Mouse (Mus musculus) lung, postnatal 0 days (tissue): ENCODE data around the gene Vmp1. TPM values are rescaled to one million over a fixed set of nuclear protein-coding genes. Genes with fewer than 3 reads are reported as not detected.

ENCODE experiments used
- ATAC-seq: fragments of 200-750 bp; cut with Nextera tagmentation; 2 replicates; pipeline ENCODE4 v1.8.0; 2017; ENCODE audit warnings: moderate library complexity
- DNase-seq: peaks from one replicate; pipeline ENCODE4 v3.0.0-alpha.2; 2016; ENCODE audit warnings: low spot score
- H3K27ac ChIP-seq: fragments of 300-500 bp; sonication (generic); 2 replicates; pipeline ENCODE4 v1.5.1; 2014; ENCODE audit warnings: antibody characterized with exemption, mild to moderate bottlenecking, low read length, mixed read lengths
- H3K27me3 ChIP-seq: fragments of 300-500 bp; sonication (generic); replicated peaks from 2 replicates; pipeline ENCODE4 v1.6.1; 2014; ENCODE audit warnings: low read length, mixed read lengths; ENCODE audit not compliant: insufficient read depth
- H3K36me3 ChIP-seq: fragments of 300-500 bp; sonication (generic); 2 replicates; pipeline ENCODE4 v1.6.1; 2014; ENCODE audit warnings: low read length, mixed read lengths; ENCODE audit not compliant: insufficient read depth
- H3K4me1 ChIP-seq: fragments of 300-500 bp; sonication (generic); 2 replicates; pipeline ENCODE4 v1.6.1; 2014; ENCODE audit warnings: antibody characterized with exemption, low read depth, low read length, mixed read lengths; ENCODE audit not compliant: insufficient read depth
- H3K4me2 ChIP-seq: fragments of 300-500 bp; sonication (generic); replicated peaks from 2 replicates; pipeline ENCODE4 v1.6.1; 2014; ENCODE audit warnings: low read depth, mild to moderate bottlenecking, low read length, moderate library complexity, mixed read lengths
- H3K4me3 ChIP-seq: fragments of 300-500 bp; sonication (generic); 2 replicates; pipeline ENCODE4 v1.5.1; 2014; ENCODE audit warnings: low read depth, low read length
- H3K9ac ChIP-seq: fragments of 300-500 bp; sonication (generic); replicated peaks from 2 replicates; pipeline ENCODE4 v1.6.1; 2014; ENCODE audit warnings: low read depth, mild to moderate bottlenecking
- H3K9me3 ChIP-seq: fragments of 300-500 bp; sonication (generic); 2 replicates; pipeline ENCODE4 v1.6.1; 2016; ENCODE audit warnings: low read length, mixed read lengths
- CTCF ChIP-seq: IDR thresholded peaks from 2 replicates; pipeline ENCODE4 v1.5.1; 2016; ENCODE audit warnings: antibody characterized with exemption, mild to moderate bottlenecking
- EP300 ChIP-seq: IDR thresholded peaks from 2 replicates; pipeline ENCODE4 v1.6.1; 2016; ENCODE audit warnings: antibody characterized with exemption, mild to moderate bottlenecking, control low read depth
- WGBS: fragments of 180-500 bp; shearing (Covaris S2); extraction: QIAGEN DNeasy Blood & Tissue Kit; methylation state at CpG from one replicate; pipeline ENCODE4 v1.1.7; 2014; 5-methylcytosine and 5-hydroxymethylcytosine counted together
- polyA plus RNA-seq: library from polyadenylated mRNA; unstranded; fragments of >200 nt; fragmentation: Nextera tagmentation; extraction: Ambion mirVana; gene quantifications from 2 replicates; pipeline ENCODE4 v1.2.1, GENCODE M21; 2015

Vmp1 gene
- polyA plus RNA-seq, 1 experiment from 2014 or later: 181 TPM

DNA sequence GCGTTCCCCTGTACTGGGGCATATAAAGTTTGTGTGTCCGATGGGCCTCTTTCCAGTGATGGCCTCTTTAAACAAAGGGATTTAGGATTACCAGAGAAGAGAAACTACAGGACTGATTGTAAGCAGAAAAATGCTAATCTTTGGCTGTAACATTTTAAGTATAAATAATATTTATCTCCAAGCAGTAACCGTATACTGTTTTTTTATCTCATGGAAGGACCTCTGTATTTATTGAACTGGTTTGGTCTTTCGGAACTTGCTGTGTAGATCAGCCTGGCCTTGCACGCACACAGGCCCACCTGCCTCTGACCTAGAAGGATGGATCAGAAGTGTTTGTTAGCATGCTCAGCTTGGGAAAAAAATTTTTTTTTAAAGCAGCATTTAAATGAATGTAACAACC, 69.0 kb downstream of the Vmp1 start:
- no peak for TF ChIP-seq EP300
- no peak for TF ChIP-seq CTCF
- no peaks in the 10 kb centered on the region for H3K36me3 ChIP-seq
- peak overlapping the region; percentile 71 for H3K27ac ChIP-seq
- H3K4me3 ChIP-seq: no peak overlapping the region
- no peak overlapping the region for H3K4me2 ChIP-seq
- WGBS: 83% methylated on average over 5 of the region's 5 CpGs
- H3K9ac ChIP-seq: no peak overlapping the region
- ATAC-seq (no peak), DNase-seq (no peak)
- no peaks in the 10 kb centered on the region for H3K9me3 ChIP-seq
- no peaks in the 10 kb centered on the region for H3K4me1 ChIP-seq
- no peaks in the 10 kb centered on the region for H3K27me3 ChIP-seq

DNA sequence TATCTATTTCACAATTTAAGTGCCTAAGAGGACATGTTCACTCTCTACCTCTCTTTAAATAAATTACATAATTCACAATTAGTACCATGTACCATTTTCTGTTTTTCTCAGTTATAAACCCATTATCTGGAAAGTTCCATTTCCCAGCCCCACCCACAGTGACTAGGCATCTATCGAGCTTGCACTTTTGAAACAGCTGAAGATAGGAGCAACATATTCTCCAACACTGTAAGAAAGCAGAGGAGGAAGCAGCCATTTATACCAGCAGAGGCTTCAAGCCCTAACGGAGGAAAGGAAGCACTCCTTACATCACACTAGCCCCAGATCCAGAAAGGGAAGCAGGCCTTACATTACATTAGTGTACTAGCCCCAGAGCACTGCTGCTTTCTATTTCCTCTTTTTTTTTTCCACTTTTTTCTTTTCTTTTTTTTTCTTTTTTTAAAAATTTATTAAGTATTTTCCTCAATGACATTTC, 69.5 kb downstream of the Vmp1 start:
- Histone ChIP-seq H3K4me3 (no peak overlapping the region), H3K9me3 (no peaks in the 10 kb centered on the region), H3K27ac (peak overlapping the region; percentile 71), H3K36me3 (no peaks in the 10 kb centered on the region), H3K4me1 (no peaks in the 10 kb centered on the region), H3K4me2 (no peak overlapping the region), H3K9ac (no peak overlapping the region), H3K27me3 (no peaks in the 10 kb centered on the region)
- TF ChIP-seq CTCF (no peak), EP300 (peak; percentile 86)
- WGBS: 33% methylated on average over 2 of the region's 2 CpGs
- ATAC-seq (peak; percentile 66), DNase-seq (peak; percentile 75)

DNA sequence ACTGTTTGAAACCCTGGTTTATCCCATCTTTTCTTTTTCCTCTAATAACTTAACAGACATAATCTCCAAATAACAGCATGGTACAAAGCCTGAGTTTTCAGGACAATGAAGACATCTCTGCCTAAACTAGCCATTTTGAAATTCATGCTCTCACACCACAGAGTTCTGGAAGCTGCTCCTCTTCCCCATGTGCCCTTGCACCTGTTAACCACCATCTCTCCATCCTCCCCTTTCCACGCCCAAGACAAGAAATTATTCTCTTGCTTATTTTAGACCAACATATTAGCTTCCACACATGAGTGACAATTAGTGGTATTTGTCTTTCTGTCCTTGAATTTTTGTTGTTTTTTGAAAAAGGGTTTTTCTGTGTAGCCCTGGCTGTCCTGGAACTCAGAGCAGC, 71.6 kb downstream of the Vmp1 start:
- 100% methylated on average over 1 of the region's 1 CpGs for WGBS
- ATAC-seq (no peak), DNase-seq (no peak)
- Histone ChIP-seq H3K4me2 (no peak overlapping the region), H3K27me3 (no peaks in the 10 kb centered on the region), H3K4me1 (no peaks in the 10 kb centered on the region), H3K9ac (no peak overlapping the region), H3K4me3 (no peak overlapping the region), H3K9me3 (no peaks in the 10 kb centered on the region), H3K36me3 (no peaks in the 10 kb centered on the region), H3K27ac (no peak overlapping the region)
- no peak for TF ChIP-seq EP300
- no peak for TF ChIP-seq CTCF

DNA sequence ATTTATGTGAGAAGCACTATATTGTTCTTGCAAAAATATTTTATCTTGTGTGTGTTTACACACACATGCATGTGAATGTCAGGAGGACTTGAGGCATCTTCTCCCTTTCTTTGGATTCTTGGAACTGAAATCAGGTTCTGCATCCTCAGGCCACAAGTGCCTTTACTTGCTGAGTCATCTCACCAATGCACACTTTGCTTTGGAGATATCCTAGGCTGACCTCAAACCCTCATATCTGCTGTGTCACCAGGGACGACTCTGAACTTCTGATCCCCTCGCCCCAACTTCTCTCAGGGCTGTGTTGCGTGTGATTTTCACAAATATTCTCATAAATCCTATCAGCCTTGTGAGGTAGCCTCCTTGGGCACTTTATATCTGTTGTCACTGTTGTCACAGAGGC, 73.4 kb downstream of the Vmp1 start:
- H3K36me3 ChIP-seq: peaks cover 4% of the 10 kb centered on the region; the same call in 1 of the 2 replicates
- no peaks in the 10 kb centered on the region for H3K9me3 ChIP-seq
- no peaks in the 10 kb centered on the region for H3K27me3 ChIP-seq
- no peak for ATAC-seq
- 85% methylated on average over 3 of the region's 3 CpGs for WGBS
- no peaks in the 10 kb centered on the region for H3K4me1 ChIP-seq
- TF ChIP-seq EP300 (no peak), CTCF (no peak)
- no peak overlapping the region for H3K4me2 ChIP-seq
- H3K4me3 ChIP-seq: no peak overlapping the region
- DNase-seq: no peak
- H3K9ac ChIP-seq: no peak overlapping the region
- no peak overlapping the region for H3K27ac ChIP-seq

DNA sequence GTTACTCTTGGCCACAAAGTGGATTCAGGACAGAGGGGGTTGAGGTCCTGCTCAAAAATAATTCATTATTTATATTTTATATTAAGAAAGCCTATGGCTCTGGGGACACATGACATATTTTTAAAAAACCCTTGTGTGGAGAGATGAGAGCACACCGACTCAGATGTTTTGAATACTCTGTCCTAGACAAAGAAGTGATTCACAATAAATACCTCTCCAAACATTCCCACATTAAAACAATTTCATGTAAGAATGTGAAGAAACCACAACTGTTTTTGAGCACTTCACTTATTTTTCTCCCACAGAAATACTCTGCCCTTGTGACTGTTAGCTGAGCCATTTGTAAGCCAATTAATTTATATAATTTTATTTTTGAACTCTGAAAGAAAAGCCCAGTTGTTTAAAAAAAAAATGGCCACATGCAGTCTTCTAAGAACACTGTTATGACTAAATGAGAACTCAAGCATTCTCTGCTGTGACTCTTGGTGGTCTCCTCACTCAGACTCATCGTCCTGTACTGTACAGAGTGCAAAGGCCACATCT, 75.8 kb downstream of the Vmp1 start:
- Histone ChIP-seq H3K4me1 (no peaks in the 10 kb centered on the region), H3K4me2 (no peak overlapping the region), H3K9me3 (no peaks in the 10 kb centered on the region), H3K27me3 (no peaks in the 10 kb centered on the region), H3K4me3 (no peak overlapping the region), H3K36me3 (peaks cover 4% of the 10 kb centered on the region; the same call in 1 of the 2 replicates), H3K9ac (no peak overlapping the region), H3K27ac (no peak overlapping the region)
- TF ChIP-seq CTCF (no peak), EP300 (no peak)
- ATAC-seq (no peak), DNase-seq (no peak)
- 63% methylated on average over 2 of the region's 2 CpGs for WGBS

DNA sequence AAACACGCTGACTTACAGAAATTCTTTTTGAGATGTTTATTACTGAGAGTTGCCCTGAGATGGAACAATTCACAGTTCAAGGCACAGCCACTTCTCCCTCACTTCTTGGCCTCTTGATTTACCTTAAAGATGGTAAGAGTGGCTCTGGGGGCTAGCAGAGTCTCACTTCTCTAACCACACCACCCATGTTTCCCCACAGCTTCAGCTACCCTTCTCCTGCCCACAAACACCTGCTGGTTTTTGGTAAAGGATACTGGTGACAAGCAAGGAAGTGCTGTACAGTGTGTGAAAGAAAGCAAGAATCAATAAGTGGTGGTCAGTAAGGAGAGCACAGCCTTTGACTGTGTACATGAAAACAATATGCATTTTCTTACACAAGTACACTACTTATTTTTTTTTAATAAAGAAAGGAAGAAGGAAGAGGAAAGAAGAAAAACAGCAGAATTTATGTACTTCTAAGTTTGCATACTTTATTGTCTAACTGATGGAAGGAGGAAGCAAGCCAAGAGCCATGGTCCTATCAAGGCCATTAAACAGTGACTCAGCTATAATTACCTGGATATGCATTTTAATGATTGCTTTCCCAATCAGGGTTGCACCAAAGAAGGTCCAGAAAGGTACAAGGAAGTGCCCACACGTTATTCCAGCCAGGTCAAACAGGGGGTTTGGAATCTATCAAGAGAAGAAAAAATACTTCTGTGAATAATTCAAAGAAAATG, 76.9 kb downstream of the Vmp1 start:
- TF ChIP-seq EP300 (no peak), CTCF (no peak)
- no peaks in the 10 kb centered on the region for H3K9me3 ChIP-seq
- H3K27ac ChIP-seq: no peak overlapping the region
- no peak overlapping the region for H3K4me3 ChIP-seq
- no peak overlapping the region for H3K9ac ChIP-seq
- no peak overlapping the region for H3K4me2 ChIP-seq
- H3K36me3 ChIP-seq: peaks cover 4% of the 10 kb centered on the region; the same call in 1 of the 2 replicates
- no peaks in the 10 kb centered on the region for H3K4me1 ChIP-seq
- 86% methylated on average over 2 of the region's 2 CpGs for WGBS
- DNase-seq: no peak
- ATAC-seq: no peak
- H3K27me3 ChIP-seq: no peaks in the 10 kb centered on the region
